Mouse (Mus musculus): ENCODE results near the gene Ptcd3.
"Not testable (repeated sequence)": the region's sequence is repeated elsewhere in the genome, so short reads cannot be mapped to it uniquely, and the experiment has no call there.

Gene Ptcd3

DNA sequence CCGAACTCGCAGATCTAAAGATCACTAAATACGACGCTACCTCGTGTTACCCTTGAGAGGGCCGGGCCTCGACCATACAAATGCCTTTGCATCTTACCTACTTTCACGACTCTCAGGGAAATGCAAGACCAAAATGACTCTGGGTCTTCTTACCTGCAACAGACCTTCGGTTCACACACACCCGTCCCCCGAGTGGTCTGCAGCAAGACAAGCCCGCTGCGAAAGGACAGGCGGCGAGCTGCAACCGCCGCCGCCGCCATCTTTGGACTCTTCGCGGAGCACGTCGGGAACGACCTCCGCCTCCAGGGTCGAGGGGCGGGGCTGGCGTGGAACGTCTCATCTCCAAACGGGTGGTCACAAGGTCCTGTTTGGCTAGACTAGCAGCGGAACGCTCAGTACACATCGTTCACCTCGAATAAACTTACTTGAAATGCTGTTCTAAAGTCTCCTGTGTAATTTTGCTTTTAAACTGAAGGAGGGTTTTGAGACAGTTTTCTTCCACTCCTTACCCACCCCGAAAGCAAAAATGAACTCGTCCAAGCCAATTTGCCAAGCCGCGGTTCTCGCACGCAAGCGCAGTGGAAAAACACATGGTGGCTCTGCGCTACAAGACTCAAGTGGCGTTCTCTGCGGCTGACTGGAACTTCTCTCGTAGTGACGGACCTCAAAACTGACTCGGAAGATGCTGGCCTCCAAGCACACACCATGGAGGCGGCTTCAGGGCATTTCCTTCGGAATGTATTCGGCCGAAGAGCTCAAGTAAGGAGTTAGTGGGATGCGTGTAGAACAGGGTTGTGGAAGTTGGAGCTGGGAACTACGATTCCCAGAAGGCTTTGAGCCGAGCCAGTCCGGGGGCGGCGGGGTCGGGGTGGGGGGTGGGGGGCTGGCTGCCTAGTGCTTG lies at the start of gene Ptcd3, which contains the start of gene Polr1a:
TSS of gene Ptcd3 (minus strand) at position 270 of the 901 bp plus-strand sequence.
TSS of gene Polr1a (plus strand) at position 573 of the 901 bp plus-strand sequence.
- peak; percentile 63 for DNase-seq (ENCODE audit: extremely low read depth, low read depth, low spot score)

DNA sequence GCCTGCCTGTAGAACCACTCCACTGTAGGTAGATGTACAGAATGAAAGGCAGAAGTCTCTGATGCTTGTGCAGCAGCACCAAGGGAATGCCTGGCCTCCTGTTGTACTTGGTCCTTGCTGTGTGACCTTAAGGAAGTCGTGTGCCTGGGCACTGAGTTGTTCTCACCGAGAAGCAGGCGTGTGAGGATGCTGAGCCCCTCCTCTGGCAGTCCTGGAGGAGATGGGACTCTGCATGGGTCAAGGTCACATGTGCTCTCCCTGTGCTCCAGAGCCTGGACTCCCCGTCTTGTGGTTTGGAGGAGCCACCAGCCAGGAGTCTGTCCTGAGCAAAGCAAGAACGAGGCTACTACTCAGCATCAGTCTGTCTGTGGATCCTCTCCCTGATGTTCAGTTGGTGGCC lies 42.6 kb upstream of the Ptcd3 start:
- DNase-seq (ENCODE audit: extremely low read depth, low read depth, low spot score): no peak

DNA sequence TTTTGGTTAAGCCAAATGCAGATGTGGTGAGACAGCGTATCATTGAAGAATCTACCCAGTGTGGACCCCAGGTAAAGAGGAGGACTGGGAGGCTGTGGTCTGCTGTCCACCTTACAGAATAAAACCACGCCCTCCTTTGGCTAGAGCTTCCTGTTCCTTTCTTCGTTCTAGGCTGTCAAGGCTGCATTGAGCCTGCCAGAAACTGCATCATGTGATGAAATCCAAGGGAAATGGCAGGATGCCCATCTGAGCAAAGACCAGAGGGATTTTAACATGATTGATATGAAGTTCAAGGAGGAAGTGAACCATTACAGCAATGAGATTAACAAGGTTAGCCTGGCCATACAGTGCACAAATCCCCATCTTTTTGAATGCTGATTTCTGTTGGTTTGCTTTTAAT lies 42.0 kb upstream of the Ptcd3 start:
- DNase-seq (ENCODE audit: extremely low read depth, low read depth, low spot score): no peak

DNA sequence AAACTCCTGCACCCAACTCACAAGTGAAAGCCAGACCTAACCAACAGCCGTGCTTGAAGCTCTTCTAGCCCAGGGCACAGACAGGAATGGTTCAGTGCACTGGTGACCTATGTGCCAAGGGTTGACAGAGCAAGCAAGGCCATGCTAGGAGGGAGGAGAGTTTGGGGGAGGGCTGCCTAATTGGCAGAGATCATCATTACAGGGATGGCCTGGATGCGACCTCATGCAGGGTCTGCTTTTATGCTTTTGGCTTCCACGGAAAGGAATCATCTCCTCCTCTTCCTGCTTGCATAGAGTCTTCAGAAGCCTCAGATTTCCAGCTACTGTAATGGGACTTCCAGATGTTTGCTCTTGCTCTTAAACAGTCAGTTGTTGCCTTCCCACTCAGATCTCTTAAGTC lies 41.2 kb upstream of the Ptcd3 start:
- DNase-seq (ENCODE audit: extremely low read depth, low read depth, low spot score): no peak

DNA sequence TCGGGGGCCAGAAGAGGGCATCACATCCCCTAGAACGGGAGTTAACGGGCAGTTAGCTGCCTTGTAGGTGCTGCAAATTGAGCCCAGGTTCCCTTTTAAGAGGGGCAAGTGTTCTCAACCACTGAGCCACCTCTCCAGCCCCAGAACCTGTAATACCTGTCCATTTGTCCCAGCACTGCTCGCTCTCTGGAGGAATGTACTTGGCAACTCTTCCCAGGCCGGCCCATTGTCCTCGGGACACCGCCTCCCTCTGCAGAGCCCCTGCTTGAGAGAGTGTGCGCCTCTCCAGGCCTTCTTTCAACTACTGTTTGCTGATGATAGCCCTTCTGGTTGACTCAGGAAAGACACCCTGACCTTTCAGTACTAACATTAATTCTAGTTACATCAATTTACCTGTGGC lies 37.6 kb upstream of the Ptcd3 start:
- DNase-seq (ENCODE audit: extremely low read depth, low read depth, low spot score): no peak

DNA sequence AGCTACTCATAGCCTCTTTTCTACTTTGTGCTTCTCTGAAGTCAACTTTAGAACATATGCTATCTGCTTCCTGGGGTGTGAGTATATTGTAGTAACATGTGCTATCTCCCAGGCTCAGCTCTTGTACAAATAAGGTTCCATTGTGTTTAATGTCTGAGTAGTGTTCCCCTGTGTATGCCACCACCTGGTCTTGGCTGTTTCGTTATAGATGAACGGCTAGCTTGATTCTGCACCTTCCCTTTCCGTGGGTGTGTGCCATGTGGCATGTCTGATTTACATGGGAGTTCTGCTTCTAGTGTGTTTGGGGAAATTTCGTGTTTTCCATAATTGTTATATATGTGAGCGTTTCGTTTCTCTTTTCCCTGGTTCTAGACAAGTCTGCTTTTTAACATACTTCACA lies 36.6 kb upstream of the Ptcd3 start:
- no peak for DNase-seq (ENCODE audit: extremely low read depth, low read depth, low spot score)

DNA sequence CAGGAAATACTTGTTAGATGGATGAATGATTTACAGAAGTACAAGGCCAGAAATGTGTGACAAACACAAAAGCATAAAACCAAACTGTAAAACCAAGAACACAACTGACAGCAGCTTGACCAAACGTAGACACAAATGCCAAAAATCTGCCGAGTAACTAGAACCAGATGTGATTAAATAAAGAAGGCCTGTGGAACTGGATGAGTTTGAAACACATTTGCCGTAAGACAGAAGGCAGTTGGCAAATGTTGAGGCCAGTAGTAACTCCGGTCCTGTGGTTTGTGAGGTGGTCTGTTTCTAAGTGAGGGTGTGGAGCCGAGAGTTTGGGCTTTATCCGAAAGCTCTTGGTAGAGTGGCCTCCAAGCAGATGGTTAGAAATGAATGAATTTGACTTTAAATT lies 32.4 kb upstream of the Ptcd3 start:
- DNase-seq (ENCODE audit: extremely low read depth, low read depth, low spot score): no peak

DNA sequence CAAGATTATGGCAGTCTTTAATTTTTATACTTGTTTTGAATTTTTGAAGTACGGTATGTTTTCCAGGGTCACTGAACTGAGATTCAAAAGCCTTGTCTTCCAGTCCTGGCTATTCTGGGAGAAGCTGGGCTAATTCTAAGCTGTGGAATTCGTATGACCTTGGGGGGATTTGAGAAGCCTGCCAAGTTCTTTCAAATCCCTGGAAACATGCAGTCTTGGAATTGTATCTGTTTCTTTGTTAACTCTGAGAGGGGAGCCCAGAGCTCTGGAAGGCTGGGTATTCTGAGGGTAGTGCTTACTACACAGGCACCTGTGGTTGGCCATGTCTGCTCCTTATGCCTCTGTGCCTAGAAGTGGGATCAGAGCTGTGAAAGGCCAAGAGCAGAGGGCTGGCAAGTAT lies 27.2 kb upstream of the Ptcd3 start:
- no peak for DNase-seq (ENCODE audit: extremely low read depth, low read depth, low spot score)

DNA sequence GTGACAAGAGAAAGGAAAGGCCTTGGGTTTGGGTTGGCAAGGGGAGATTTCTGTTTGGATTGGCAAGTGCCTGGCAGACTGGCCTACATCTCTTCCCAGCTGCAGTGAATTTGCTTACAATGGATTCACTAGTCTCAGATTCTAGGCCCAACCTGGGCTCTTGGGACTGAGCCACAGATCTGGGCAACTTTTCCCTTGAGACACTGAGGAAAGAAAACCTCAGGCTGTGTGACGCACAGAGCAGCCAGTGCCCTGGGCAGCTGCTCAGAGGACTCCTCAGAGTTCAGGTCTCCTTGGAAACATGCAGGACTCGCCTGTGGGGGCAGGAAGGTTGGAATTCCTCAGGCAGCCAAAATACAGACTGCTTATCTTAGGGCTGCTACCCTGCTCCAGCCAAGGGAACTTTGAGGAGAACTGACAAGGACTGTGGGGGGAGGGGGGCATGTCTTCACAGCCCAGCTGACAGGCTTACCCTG lies 25.6 kb upstream of the Ptcd3 start:
- DNase-seq (ENCODE audit: extremely low read depth, low read depth, low spot score): no peak

DNA sequence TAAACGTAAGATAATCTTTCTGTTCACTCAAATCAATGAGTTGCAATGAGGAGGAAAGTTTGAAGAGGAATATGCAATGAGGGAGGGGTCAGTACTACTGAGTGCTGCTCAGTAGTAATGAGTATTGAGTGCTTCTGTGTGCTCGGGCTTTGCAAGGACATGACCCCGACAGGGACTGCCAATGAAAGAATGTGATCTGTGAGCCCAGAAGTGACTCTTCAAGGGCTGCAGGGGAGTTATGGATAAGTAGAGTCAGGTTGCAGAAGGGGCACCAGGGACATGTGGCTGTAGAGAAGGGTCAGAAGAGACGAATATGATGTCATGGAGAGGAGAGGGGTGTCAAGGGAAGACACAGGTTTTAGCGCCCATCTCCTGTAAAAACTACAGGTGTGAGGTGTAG lies 23.8 kb upstream of the Ptcd3 start:
- DNase-seq (ENCODE audit: extremely low read depth, low read depth, low spot score): no peak

DNA sequence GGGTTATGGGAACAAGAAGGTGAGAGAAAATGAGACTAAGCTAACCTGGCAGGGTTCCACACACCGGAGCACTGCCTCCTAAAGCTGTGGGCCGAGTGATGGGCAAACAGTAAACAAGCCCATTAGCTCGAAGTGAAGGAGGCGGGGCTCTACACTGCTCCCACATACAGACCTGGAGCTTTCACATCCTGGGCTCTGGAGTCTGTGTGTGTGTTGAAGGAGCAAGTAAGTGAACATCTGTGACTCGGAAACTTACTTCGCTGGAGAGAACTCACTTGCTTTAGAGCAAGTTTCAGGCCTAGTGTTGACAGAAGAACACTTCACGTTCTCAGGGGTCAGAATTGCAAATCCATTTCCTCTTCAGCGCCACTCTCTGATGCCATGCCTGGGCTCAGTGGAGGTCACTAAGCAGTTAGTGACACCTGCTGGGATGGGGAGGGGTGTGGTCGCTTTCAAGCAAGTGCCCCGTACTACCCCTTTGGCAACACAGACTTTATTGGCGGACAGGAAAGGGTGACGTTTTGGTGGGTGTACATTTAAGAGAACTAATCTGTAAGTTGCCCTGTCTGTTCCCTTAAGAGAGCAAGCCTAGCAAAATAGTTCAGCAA lies 22.4 kb upstream of the Ptcd3 start:
- no peak for DNase-seq (ENCODE audit: extremely low read depth, low read depth, low spot score)

DNA sequence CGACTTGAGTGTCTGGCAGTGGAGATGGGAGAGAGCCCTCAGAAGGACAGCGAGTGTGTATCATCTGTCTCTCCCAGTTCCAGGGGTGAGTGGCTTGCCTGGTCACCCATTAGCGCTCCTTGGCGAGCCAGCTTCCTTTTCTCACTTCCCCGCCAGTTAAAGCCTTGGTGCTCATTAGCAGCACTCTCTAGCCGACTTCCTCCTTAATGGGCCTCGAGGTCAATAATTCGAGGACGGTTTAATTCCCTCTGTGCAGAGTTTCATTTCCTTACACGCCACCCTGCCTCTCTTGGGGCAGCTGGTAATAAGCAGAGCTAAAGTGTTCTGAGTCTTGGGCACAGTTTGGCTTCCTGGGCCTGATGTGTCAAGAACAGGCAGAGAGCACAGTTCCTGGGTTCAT lies 21.5 kb upstream of the Ptcd3 start:
- DNase-seq (ENCODE audit: extremely low read depth, low read depth, low spot score): no peak

DNA sequence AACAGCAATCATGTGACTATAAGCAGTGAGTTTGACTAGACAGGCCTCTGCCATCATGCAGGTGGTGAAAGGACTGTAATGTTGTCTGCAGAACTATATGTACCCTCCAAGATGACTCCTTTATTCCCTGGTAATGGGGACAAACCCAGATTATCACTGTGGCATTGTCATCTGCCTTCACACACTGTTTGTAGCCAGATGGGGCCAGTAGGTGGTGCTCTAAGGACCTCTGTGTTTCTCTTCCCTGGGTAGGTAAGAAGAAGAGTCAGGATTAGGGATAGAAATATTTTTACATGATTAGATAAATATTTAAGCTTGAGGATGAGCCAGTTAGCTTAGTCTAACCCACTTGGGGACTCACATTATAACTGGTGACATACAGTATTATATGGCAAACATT lies 19.4 kb upstream of the Ptcd3 start:
- no peak for DNase-seq (ENCODE audit: extremely low read depth, low read depth, low spot score)

DNA sequence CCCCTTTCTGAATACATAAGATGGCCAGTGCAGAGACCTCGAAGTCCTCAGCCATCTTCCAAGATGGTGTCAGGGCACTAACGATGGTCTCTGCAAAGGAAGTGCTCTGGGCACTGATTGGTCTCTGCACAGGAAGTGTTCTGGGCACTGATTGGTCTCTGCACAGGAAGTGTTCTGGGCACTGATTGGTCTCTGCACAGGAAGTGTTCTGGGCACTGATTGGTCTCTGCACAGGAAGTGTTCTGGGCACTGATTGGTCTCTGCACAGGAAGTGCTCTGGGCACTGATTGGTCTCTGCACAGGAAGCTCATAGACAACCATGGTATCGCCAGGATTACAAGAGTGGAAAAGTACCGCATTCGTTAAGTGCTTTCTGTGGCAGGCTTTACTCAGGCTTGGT lies 16.7 kb upstream of the Ptcd3 start:
- not testable (repeated sequence) for DNase-seq (ENCODE audit: extremely low read depth, low read depth, low spot score)

DNA sequence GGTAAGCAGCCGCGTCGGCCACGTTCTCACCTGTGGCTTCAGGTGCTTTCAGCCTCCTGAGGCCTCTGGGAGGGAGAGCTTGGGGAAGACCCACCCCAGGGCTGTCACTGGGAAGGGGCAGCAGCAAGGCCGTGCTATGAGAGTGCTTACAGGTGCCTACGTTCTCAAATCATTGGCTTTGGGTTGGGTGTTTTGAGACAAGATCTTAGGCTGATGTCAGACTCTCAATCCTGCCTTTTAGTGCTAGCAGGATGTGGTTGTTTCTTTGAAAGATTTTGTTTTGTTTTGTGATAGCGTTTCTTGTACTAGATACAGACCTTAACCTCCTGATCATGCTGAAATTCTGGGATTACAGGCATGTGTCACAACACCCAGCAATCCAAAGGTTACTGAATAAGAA lies 12.2 kb upstream of the Ptcd3 start:
- no peak for DNase-seq (ENCODE audit: extremely low read depth, low read depth, low spot score)

DNA sequence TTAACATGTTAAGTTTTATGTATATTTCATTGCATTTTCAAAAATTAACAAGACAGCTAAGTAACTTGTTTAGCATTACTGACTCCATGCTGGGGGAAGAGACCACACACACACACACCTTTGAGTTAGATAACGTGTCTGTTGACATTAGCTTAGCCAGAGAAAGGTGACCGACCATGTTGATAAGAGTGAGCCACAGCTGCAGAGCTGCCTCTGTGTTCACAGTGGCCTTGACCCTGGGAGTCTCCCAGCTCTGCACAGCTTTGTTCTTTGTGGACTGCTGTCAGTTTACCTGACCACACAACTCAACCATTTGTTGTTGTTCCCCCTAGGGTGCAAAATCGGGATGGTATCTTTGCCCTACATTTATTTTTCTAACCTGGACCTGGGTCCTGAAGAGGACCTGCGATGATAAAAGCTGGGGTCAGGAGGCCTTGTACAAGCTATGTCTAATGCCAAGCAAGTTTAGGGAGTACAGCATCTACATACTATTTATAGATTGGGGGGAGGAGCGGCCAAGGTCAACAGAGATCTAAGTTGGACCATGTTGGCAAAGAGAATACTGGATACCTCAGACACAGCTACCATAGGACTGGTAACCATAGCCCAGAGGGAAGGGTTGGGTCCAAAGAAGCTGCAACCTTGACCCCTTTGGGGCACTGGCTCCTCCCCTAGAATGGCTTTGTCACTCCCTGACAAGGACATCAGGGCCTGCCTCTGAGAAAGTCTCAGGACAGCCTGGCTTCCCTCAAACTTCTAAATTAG lies 3.3 kb upstream of the Ptcd3 start:
- DNase-seq (ENCODE audit: extremely low read depth, low read depth, low spot score): no peak

DNA sequence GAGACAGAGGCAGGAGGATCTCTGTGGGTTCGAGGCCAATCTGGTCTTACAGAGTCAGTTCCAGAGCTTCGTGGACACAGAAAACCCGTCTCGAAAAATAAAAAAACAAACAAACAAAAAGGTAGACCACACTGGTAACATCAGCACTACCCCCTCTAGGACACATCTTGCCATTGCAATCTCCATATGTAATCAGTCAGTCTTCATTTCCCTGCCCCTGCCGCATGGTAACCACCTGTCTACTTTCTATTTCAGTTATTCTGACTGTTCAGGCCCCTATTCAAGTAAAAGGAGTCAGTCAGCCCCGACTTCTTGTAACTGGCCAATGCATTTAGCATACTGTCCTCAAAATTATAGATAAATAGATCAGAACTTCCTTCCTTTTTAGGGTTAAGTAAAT lies 1.3 kb upstream of the Ptcd3 start:
- no peak for DNase-seq (ENCODE audit: extremely low read depth, low read depth, low spot score)

DNA sequence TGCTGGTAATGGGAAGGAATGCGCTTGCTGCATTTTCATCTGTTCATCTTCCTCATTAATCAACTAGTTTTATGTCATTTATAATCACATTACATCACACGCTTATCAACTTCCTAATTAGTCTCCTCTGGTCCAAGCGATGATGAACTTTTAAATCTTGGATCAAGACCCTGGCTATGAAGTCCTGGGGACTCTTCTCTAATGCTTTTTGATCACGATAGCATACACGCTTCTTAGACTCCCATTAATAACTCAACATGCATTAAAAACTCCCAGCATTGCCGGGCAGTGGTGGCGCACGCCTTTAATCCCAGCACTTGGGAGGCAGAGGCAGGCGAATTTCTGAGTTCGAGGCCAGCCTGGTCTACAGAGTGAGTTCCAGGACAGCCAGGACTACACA lies 834 bp upstream of the Ptcd3 start:
- no peak for DNase-seq (ENCODE audit: extremely low read depth, low read depth, low spot score)

DNA sequence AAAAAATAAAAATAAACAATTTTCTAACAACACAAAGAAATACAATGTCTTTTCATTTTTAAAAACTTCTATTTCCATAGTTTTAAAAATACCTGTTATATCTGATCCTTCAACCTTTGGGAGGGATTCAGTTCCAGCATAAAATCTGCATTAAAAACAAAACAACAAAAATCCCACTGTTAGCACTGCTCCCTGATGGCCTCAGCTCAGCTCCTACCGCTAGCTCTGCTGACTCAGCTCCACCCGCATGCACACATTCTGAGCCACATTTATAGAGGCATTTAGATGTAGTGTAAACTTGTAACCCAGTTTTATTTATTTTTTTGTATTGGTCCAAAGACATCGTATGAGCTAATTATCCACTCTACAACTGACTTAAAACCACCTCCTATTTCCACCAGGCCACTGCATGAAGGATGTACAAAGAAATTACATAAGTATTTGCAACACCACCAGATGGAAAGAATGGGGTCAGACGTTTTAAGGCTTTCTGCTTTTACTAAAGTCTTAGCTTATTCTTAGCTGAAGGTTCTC lies 781 bp downstream of the Ptcd3 start:
- no peak for DNase-seq (ENCODE audit: extremely low read depth, low read depth, low spot score)

DNA sequence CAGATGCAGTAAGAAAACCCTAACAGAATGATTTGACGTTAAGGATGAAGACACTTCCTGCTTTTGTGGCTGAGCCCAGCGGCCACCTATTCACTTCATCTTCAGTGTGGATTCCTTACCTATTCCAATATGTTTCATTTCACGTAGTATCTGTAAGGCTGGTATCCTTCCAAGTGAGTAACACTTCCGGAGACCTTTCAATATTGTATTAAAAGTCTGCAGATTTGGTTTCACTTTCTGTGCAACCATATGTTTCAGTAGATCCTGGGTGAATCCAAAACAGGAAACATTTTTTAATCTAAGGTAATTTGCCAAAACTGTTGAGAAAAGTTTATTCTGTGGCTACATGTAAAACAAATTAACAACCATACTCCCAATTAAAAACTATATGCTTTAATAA lies 15.3 kb downstream of the Ptcd3 start:
- no peak for DNase-seq (ENCODE audit: extremely low read depth, low read depth, low spot score)

DNA sequence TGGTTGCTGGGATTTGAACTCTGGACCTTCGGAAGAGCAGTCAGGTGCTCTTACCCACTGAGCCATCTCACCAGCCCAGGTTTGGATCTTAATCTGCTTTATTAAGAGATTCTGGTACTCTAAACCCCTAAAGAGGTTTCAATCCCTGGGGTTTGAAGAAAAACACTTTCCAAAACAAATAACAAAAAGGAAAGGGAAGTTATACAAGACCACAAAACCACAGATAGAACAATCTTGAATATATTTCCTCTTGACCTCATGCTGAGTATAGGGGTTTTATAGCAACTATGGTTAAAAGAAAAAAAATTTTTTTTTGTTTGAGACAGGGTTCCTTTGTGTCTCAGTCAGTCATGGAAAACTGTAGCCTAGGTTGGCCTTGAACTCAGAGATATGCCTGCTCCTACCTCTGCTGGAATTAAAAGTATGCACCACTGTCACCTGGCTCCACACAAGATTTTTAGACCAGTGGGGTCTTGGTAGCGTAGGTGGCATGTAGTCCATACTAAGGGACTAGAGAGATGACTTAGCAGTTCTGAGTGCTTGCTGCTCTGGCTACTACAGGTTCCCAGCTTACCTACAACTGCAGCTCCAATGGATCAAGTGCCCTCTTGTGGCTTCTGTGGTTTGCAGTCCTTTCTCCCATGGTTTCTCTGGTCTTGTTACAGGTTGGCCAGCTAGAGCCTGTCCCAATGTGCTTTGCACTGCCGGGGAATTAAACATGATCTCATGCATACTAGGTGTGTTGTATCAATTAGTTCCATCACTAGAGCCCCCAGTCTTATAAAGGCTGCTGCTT lies 30.4 kb downstream of the Ptcd3 start:
- DNase-seq (ENCODE audit: extremely low read depth, low read depth, low spot score): no peak
